Mouse (Mus musculus) stomach, embryonic 15.5 days (tissue): Measurements from ENCODE around the gene Lipo2. TPM values are rescaled to one million over a fixed set of nuclear protein-coding genes. Genes with fewer than 3 reads are reported as not detected.
"Not testable (repeated sequence)": the region's sequence is repeated elsewhere in the genome, so short reads cannot be mapped to it uniquely, and the experiment has no call there.

Experiments used
- ATAC-seq: fragments of 200-750 bp; cut with Nextera tagmentation; 2 replicates; pipeline ENCODE4 v1.8.0; 2017; ENCODE audit warnings: low read depth, moderate number of reproducible peaks, moderate TSS enrichment; ENCODE audit not compliant: insufficient read depth, low FRiP score
- H3K27ac ChIP-seq: fragments of 300-500 bp; sonication (generic); 2 replicates; pipeline ENCODE4 v1.5.1; 2015; ENCODE audit warnings: mild to moderate bottlenecking, inconsistent platforms
- H3K27me3 ChIP-seq: fragments of 300-500 bp; sonication (generic); replicated peaks from 2 replicates; pipeline ENCODE4 v1.6.1; 2015; ENCODE audit warnings: inconsistent platforms
- H3K36me3 ChIP-seq: fragments of 300-500 bp; sonication (generic); 2 replicates; pipeline ENCODE4 v1.6.1; 2015; ENCODE audit warnings: inconsistent platforms
- H3K4me1 ChIP-seq: fragments of 300-500 bp; sonication (generic); 2 replicates; pipeline ENCODE4 v1.6.1; 2015; ENCODE audit warnings: inconsistent platforms
- H3K4me2 ChIP-seq: fragments of 300-500 bp; sonication (generic); 2 replicates; pipeline ENCODE4 v1.6.1; 2015; ENCODE audit warnings: mild to moderate bottlenecking, inconsistent platforms
- H3K4me3 ChIP-seq: fragments of 300-500 bp; sonication (generic); replicated peaks from 2 replicates; pipeline ENCODE4 v1.5.1; 2015; ENCODE audit warnings: inconsistent platforms
- H3K9ac ChIP-seq: fragments of 300-500 bp; sonication (generic); 2 replicates; pipeline ENCODE4 v1.6.1; 2015; ENCODE audit warnings: inconsistent platforms
- H3K9me3 ChIP-seq: fragments of 300-500 bp; sonication (generic); 2 replicates; pipeline ENCODE4 v1.6.1; 2016; ENCODE audit warnings: inconsistent platforms
- WGBS: fragments of 180-500 bp; shearing (Covaris S2); methylation state at CpG from one replicate; pipeline ENCODE4 v1.1.7; 2015; 5-methylcytosine and 5-hydroxymethylcytosine counted together
- polyA plus RNA-seq: library from polyadenylated mRNA; unstranded; fragments of >200 nt; fragmentation: Nextera tagmentation; extraction: Ambion mirVana; gene quantifications from 2 replicates; pipeline ENCODE4 v1.2.1, GENCODE M21; 2015

Gene Lipo2
- 0.24 and 0.58 TPM in 2 replicates for polyA plus RNA-seq

DNA sequence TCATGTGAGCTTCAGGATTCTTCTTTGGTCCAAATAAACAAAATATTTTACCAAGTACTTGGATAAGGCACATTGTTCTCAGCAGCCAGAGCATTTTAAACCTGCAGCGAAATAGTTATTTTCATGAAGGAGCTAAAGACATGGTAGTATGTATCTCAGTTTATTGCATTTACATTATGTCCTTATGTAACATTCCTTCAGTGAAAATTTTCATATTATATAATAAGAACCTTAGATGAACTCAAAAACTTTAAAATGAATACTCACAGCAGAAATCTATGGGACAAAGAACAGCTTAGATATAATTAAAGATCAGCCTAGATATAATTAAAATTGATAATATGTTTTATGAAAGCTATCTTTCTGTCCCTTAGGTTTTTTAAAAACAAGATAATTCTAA lies at the start of gene Lipo2:
Lipo2 (minus strand) TSS at position 101 of the 400 bp plus-strand sequence.
- H3K4me1 ChIP-seq, H3K4me2 ChIP-seq, H3K27ac ChIP-seq, ATAC-seq, H3K27me3 ChIP-seq, H3K9me3 ChIP-seq, H3K9ac ChIP-seq, H3K4me3 ChIP-seq, H3K36me3 ChIP-seq: not testable (repeated sequence)
- 91% methylated on average over 1 of the region's 1 CpGs for WGBS

DNA sequence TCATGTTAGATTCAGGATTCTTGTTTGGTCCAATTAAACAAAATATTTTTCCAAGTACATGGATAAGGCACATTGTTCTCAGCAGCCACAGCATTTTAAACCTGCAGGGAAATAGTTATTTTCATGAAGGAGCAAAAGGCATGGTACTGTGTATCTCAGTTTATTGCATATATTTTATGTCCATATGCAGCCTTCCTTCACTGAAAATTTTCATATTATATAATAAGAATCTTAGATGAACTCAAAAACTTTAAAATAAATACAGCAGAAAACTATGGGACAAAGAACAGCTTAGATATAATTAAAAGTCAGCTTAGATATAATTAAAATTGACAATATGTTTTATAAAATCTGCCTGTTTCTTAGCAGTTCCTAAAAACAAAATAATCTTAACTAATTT lies 36.2 kb upstream of the Lipo2 start, which contains the start of gene Lipo1:
Lipo1 (minus strand) TSS at position 101 of the 400 bp plus-strand sequence.
- ATAC-seq, H3K9ac ChIP-seq, H3K4me2 ChIP-seq, H3K36me3 ChIP-seq, H3K27me3 ChIP-seq, H3K9me3 ChIP-seq, H3K4me1 ChIP-seq, H3K4me3 ChIP-seq, H3K27ac ChIP-seq: not testable (repeated sequence)

DNA sequence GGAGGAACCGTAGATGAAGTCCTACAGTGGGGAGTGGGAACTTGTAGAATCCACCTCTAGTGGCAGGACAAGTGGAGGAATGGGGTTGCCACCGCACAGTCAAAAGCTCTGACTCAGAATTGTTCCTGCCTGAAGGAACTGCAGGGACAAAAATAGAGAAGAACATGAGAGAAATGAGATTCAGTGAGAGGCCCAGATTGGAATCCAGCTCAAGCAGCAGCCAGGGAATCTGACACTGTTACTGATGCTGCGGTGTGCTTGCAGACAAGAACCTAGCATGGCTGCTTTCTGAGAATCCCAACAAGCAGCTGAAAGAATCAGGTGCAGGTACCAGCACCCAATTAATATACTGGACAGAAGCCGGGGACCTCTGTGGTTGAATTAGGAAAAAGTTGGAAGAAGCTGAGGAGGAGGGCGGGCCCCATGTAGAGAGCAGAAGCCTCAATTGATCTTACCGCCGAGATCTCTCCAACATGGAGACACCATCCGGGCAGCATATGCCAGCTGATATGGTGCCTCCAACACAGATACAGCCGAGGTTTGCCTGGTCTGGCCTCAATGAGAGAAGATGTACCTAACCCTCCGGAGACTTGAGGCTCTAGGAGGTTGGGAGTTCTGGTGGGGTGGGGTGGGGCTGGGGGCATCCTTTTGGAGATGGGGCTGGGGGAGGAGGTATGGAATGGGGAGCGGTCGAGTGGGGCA lies 35.6 kb upstream of the Lipo2 start:
- 86% methylated on average over 12 of the region's 12 CpGs for WGBS
- H3K27me3 ChIP-seq: no peaks in the 10 kb centered on the region
- no peak overlapping the region for H3K4me2 ChIP-seq
- ATAC-seq: no peak
- no peak overlapping the region for H3K4me3 ChIP-seq
- H3K4me1 ChIP-seq: no peaks in the 10 kb centered on the region
- no peaks in the 10 kb centered on the region for H3K9me3 ChIP-seq
- no peaks in the 10 kb centered on the region for H3K36me3 ChIP-seq
- H3K9ac ChIP-seq: no peak overlapping the region
- no peak overlapping the region for H3K27ac ChIP-seq

DNA sequence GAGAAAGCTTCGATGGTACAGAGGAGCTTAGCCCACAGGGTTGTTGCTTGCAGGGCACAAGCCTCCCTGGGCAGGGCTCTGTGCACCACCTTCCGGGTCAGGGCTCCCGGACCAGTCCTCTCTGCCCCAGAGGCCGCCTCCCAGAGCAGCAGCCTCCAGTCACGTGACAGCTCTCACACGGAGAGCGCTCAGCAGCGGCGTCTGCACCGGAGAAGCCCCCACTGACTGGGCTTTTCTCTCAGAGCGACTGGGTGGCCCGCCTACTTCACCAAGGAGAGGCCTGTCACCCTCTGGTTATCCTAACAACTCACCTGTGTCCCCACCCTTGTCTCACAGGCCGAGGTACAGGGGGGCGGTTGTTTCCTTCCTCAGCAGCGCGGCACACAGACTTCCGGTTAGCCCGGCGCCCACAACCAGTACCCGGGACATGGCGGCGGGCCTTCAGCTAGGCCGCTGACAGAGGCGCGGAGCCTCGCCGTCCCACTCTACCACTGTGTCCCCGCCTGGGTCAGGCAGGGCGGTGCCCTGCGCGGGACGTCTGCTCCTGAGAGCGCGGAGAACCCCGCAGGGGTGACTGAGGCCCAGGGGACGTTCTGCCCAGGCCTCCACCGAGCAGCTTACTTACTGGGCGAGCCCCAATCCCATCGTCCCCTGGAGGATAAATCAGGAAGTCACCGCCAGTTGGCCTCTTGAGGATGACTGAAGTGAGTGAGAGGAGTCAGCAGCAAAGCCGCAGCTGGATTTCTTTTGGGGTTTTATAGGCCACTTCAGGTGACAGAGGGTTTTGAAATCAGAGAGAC lies 10.3 kb upstream of the Lipo2 start, which contains the start of gene Lipo3:
Lipo3 (minus strand) TSS at position 665 of the 800 bp plus-strand sequence.
- 34% methylated on average over 13 of the region's 41 CpGs for WGBS
- H3K36me3 ChIP-seq, H3K27me3 ChIP-seq, H3K27ac ChIP-seq, H3K4me3 ChIP-seq, H3K4me1 ChIP-seq, H3K9ac ChIP-seq, H3K9me3 ChIP-seq: not testable (repeated sequence)
- peak; percentile 82 for ATAC-seq
- H3K4me2 ChIP-seq: 0 out of 2 replicates have a peak within 1 kb of the TSS, but pooled peaks have one; percentile 25

Other genes starting within 250 kb of the Lipo2 start
- gene Lipo4, start 233.6 kb downstream of the Lipo2 start, polyA plus RNA-seq: not detected in 2 replicates
- gene Gm8978, start 126.1 kb downstream of the Lipo2 start, polyA plus RNA-seq: not detected in 2 replicates
- gene Lipo3, start 10.6 kb upstream of the Lipo2 start, polyA plus RNA-seq: 13.8 and 14.5 TPM in 2 replicates
- gene Lipo1, start 36.1 kb upstream of the Lipo2 start, polyA plus RNA-seq: not detected in 2 replicates
- not detected in 2 replicates for gene Lipf, start 209.8 kb upstream of the Lipo2 start, polyA plus RNA-seq